Mouse (Mus musculus): Measurements from ENCODE around the gene Gm14781. TPM values are rescaled to one million over a fixed set of nuclear protein-coding genes. Genes with fewer than 3 reads are reported as not detected.
"Not testable (repeated sequence)": the region's sequence is repeated elsewhere in the genome, so short reads cannot be mapped to it uniquely, and the experiment has no call there.

Gene Gm14781
- polyA plus RNA-seq (2015; fragmentation: Nextera tagmentation; extraction: Ambion mirVana), result not detected in 2 replicates

DNA sequence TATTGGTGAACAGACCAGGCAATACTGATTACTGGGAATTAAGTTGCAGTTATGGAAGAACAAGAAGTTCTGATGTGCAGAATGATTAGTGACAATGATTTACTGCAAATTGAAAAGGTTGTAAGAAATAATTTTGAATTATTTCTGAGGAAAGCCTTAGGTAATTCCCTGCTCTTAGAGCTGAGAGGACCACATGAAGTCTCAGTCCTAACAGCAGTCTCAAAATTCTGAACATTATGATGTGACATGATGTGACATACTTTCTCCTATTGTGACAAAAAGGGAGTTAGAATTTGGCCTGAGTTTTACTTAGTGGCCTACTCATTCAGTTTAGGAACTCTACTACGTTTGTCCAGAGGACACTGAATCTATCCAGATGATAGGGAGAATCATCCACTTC is at the start of gene Gm14781:
TSS of gene Gm14781 (plus strand) at position 301 of the 400 bp plus-strand sequence.
- not testable (repeated sequence) for H3K9ac ChIP-seq (ENCODE audit: low read length); DNase-seq (ENCODE audit: low spot score); H3K9me3 ChIP-seq (ENCODE audit: control insufficient read depth, low read length); H3K27ac ChIP-seq (replicated peaks); H3K36me3 ChIP-seq (ENCODE audit: control insufficient read depth, insufficient read depth, low read length); H3K4me3 ChIP-seq (ENCODE audit: low read depth, low read length); ATAC-seq (ENCODE audit: low FRiP score, low TSS enrichment); H3K4me2 ChIP-seq (replicated peaks; ENCODE audit: low read depth); H3K4me1 ChIP-seq (replicated peaks; ENCODE audit: control insufficient read depth, insufficient read depth); H3K27me3 ChIP-seq (ENCODE audit: control insufficient read depth, insufficient read depth, low read length)
- WGBS, result 60% methylated on average over 1 of the region's 1 CpGs

DNA sequence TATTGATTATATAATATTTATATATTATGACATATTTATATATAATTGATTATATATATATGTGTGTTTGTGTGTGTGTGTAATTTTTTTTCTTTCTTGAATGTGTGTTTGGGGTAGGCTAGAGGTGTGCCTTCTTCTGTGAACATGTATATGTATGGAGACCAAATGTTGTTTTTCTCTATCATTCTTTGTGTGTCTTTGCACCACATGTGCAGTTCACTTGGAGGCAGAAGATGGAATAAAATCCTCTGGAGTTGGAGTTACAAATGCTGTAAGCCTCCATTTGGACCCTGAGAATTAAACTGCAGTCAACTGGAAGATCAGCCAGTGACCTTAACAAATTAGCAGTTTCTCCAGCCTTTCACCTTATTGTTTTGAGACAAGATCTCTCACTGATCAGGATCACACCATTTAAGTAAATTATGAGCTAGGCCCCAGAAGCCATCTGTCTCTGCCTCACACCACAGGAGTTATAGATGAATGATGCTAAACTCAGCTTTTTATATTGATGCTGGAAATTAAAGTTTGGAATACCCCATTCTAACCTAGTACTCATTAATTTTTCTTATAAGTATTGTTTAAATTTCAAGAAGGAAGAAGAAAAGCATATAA is 23.1 kb downstream of the Gm14781 start:
- not testable (repeated sequence) for ATAC-seq (ENCODE audit: low FRiP score, low TSS enrichment); H3K36me3 ChIP-seq (ENCODE audit: control insufficient read depth, insufficient read depth, low read length); H3K27me3 ChIP-seq (ENCODE audit: control insufficient read depth, insufficient read depth, low read length); H3K9ac ChIP-seq (ENCODE audit: low read length); H3K4me1 ChIP-seq (replicated peaks; ENCODE audit: control insufficient read depth, insufficient read depth); H3K9me3 ChIP-seq (ENCODE audit: control insufficient read depth, low read length); H3K27ac ChIP-seq (replicated peaks); H3K4me3 ChIP-seq (ENCODE audit: low read depth, low read length); H3K4me2 ChIP-seq (replicated peaks; ENCODE audit: low read depth); DNase-seq (ENCODE audit: low spot score)

Other genes starting within 250 kb of the Gm14781 start
- not detected in 2 replicates for gene Gm5072, start 239.7 kb upstream of the Gm14781 start, polyA plus RNA-seq (2015; fragmentation: Nextera tagmentation; extraction: Ambion mirVana)
- gene Gm8914, start 152.1 kb upstream of the Gm14781 start, polyA plus RNA-seq (2015; fragmentation: Nextera tagmentation; extraction: Ambion mirVana), result not detected in 2 replicates
- not detected in 2 replicates for gene 1700084M14Rik, start 56.3 kb upstream of the Gm14781 start, polyA plus RNA-seq (2015; fragmentation: Nextera tagmentation; extraction: Ambion mirVana)
- gene Mageb5, start 150.8 kb downstream of the Gm14781 start, polyA plus RNA-seq (2015; fragmentation: Nextera tagmentation; extraction: Ambion mirVana), result not detected in 2 replicates